9 mouse cellular contexts compared by ENCODE assay signal in the genomic region with DNA sequence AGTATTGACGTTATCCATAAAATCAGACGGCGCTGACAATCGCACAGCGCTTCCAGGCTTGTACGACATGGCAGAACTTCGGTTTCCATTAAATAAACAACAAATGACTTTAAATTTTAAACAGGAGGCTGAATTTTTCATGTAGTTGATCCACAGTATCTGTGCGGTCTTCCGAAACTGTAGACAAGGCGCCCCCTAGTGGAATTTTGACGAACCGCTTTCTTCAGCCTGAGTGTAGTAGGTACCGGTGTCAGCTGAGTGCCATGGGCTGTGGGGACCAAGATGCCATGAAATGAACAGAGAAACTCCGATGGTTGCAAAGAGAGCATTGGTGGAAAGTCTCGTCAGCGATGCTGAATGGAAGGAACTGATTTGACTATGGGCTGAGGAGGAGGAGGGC. TPM values are rescaled to one million over a fixed set of nuclear protein-coding genes. Genes with fewer than 3 reads are reported as not detected.
DNase-seq lines count a peak whose midpoint lies in the region; ATAC-seq lines count a peak whose summit lies in the region.
"Had no signal": no experiment of that assay in that cellular context is flagged by ENCODE, and none has a peak within 500 bp of the region (broad histone marks: within the 10 kb centered on the region; RNA-seq: fewer than 3 reads in every experiment).

No protein-coding gene starts in this region.

- no peak overlapping the region for H3K4me2 ChIP-seq in neural tube, embryonic 15.5 days
- H3K4me2 ChIP-seq in embryonic facial prominence, embryonic 14.5 days (ENCODE audit: low read depth, low read length): no peak overlapping the region
- H3K4me2 ChIP-seq: hindbrain, embryonic 15.5 days had no signal

- ATAC-seq in neural tube, embryonic 15.5 days (ENCODE audit: low FRiP score): no peak
- no peak for ATAC-seq in embryonic facial prominence, embryonic 14.5 days (ENCODE audit: low read depth)
- peak; percentile 84 for ATAC-seq in megakaryocyte-erythroid progenitor cell, adult 5-6 weeks (replicated peaks; ENCODE audit: low FRiP score, low TSS enrichment, poor library complexity, severe bottlenecking)

- H3K36me3 ChIP-seq in neural tube, embryonic 15.5 days: no peaks in the 10 kb centered on the region
- H3K36me3 ChIP-seq in embryonic facial prominence, embryonic 14.5 days (ENCODE audit: control insufficient read depth, insufficient read depth, low read length): no peaks in the 10 kb centered on the region
- H3K36me3 ChIP-seq: hindbrain, embryonic 15.5 days had no signal

- H3K4me1 ChIP-seq in neural tube, embryonic 15.5 days: peaks cover 11% of the 10 kb centered on the region
- 0 out of 2 replicates have a peak, but pooled peaks cover 6% of the 10 kb centered on the region for H3K4me1 ChIP-seq in embryonic facial prominence, embryonic 14.5 days (ENCODE audit: control insufficient read depth, insufficient read depth, low read length)

- H3K9ac ChIP-seq in neural tube, embryonic 15.5 days (replicated peaks): no peak overlapping the region
- no peak overlapping the region for H3K9ac ChIP-seq in embryonic facial prominence, embryonic 14.5 days (ENCODE audit: low read depth, low read length)
- H3K9ac ChIP-seq: hindbrain, embryonic 15.5 days had no signal

- 66% methylated on average over 16 of the region's 16 CpGs for WGBS in neural tube, embryonic 15.5 days
- WGBS in embryonic facial prominence, embryonic 14.5 days: 65% methylated on average over 16 of the region's 16 CpGs

- DNase-seq in cerebellum, postnatal 14 days: peak; percentile 59 to 74
- DNase-seq in cerebellum, adult 11 months: no peak
- DNase-seq in neural tube, embryonic 10.5 days (ENCODE audit: extremely low spot score, low spot score): peak; percentile 42
- DNase-seq in embryonic facial prominence, embryonic 14.5 days (ENCODE audit: low spot score): peak; percentile 51
- peak; percentile 31 for DNase-seq in layer of hippocampus, adult 9-10 months (ENCODE audit: low spot score)
- peak; percentile 55 for DNase-seq in testis, postnatal 10 days (ENCODE audit: low spot score)

- H3K4me3 ChIP-seq in neural tube, embryonic 15.5 days (replicated peaks): no peak overlapping the region
- no peak overlapping the region for H3K4me3 ChIP-seq in embryonic facial prominence, embryonic 14.5 days (ENCODE audit: low read depth, low read length)
- H3K4me3 ChIP-seq: hindbrain, embryonic 15.5 days had no signal

- no peaks in the 10 kb centered on the region for H3K27me3 ChIP-seq in neural tube, embryonic 15.5 days (replicated peaks)
- no peaks in the 10 kb centered on the region; the same call in 1 of the 2 replicates for H3K27me3 ChIP-seq in embryonic facial prominence, embryonic 14.5 days (replicated peaks; ENCODE audit: control insufficient read depth, insufficient read depth, low read length)
- H3K27me3 ChIP-seq: hindbrain, embryonic 15.5 days had no signal

- no peak overlapping the region for H3K27ac ChIP-seq in neural tube, embryonic 15.5 days (replicated peaks)
- no peak overlapping the region for H3K27ac ChIP-seq in embryonic facial prominence, embryonic 14.5 days (replicated peaks; ENCODE audit: low read depth, low read length)
- H3K27ac ChIP-seq: hindbrain, embryonic 15.5 days had no signal

- H3K9me3 ChIP-seq in neural tube, embryonic 15.5 days (replicated peaks): no peaks in the 10 kb centered on the region
- H3K9me3 ChIP-seq in embryonic facial prominence, embryonic 14.5 days (ENCODE audit: control insufficient read depth, low read length): no peaks in the 10 kb centered on the region
- H3K9me3 ChIP-seq: hindbrain, embryonic 15.5 days had no signal

RNA-seq across cellular contexts. Expression of a gene that starts 17.8 kb away (rescaled TPM):
- 2.6 and 3.5 TPM in 2 replicates for polyA plus RNA-seq in neural tube, embryonic 15.5 days (2015; fragmentation: Nextera tagmentation; extraction: Ambion mirVana)
- polyA plus RNA-seq in embryonic facial prominence, embryonic 14.5 days (2014; fragmentation: Nextera tagmentation; extraction: Ambion mirVana): 6.6 and 8.0 TPM in 2 replicates
- total RNA-seq in megakaryocyte-erythroid progenitor cell, adult 5-6 weeks (2014; fragmentation: Nextera tagmentation): 24.1 and 26.1 TPM in 2 replicates
- total RNA-seq in megakaryocyte-erythroid progenitor cell, adult 5-6 weeks (2017): 30.3 and 34.1 TPM in 2 replicates
